Mouse (Mus musculus) neural tube, embryonic 11.5 days (tissue): ENCODE results near the gene Hoxd10. TPM values are rescaled to one million over a fixed set of nuclear protein-coding genes. Genes with fewer than 3 reads are reported as not detected.

ENCODE experiments used
- ATAC-seq: fragments of 200-750 bp; cut with Nextera tagmentation; 2 replicates; pipeline ENCODE4 v1.8.0; 2017; ENCODE audit warnings: moderate number of reproducible peaks, mild to moderate bottlenecking, moderate TSS enrichment, moderate library complexity; ENCODE audit not compliant: insufficient read depth, low FRiP score, low TSS enrichment
- DNase-seq: peaks from one replicate; pipeline ENCODE4 v3.0.0-alpha.2; 2015; ENCODE audit warnings: low spot score
- H3K27ac ChIP-seq: fragments of 300-500 bp; sonication (generic); 2 replicates; pipeline ENCODE4 v1.5.1; 2014; ENCODE audit warnings: low read depth, mild to moderate bottlenecking, low read length
- H3K27me3 ChIP-seq: fragments of 300-500 bp; sonication (generic); 2 replicates; pipeline ENCODE4 v1.6.1; 2014; ENCODE audit warnings: mild to moderate bottlenecking, low read length, mixed read lengths; ENCODE audit not compliant: control insufficient read depth, insufficient read depth
- H3K36me3 ChIP-seq: fragments of 300-500 bp; sonication (generic); 2 replicates; pipeline ENCODE4 v1.6.1; 2014; ENCODE audit warnings: mild to moderate bottlenecking, low read length, moderate library complexity, mixed read lengths; ENCODE audit not compliant: control insufficient read depth, insufficient read depth
- H3K4me1 ChIP-seq: fragments of 300-500 bp; sonication (generic); 2 replicates; pipeline ENCODE4 v1.6.1; 2014; ENCODE audit warnings: low read length, mixed read lengths; ENCODE audit not compliant: control insufficient read depth, insufficient read depth
- H3K4me2 ChIP-seq: fragments of 300-500 bp; sonication (generic); 2 replicates; pipeline ENCODE4 v1.6.1; 2014; ENCODE audit warnings: low read depth, mild to moderate bottlenecking, moderate library complexity
- H3K4me3 ChIP-seq: fragments of 300-500 bp; sonication (generic); 2 replicates; pipeline ENCODE4 v1.5.1; 2014; ENCODE audit warnings: low read depth, low read length
- H3K9ac ChIP-seq: fragments of 300-500 bp; sonication (generic); 2 replicates; pipeline ENCODE4 v1.6.1; 2014; ENCODE audit warnings: mild to moderate bottlenecking, low read length
- H3K9me3 ChIP-seq: fragments of 300-500 bp; sonication (generic); 2 replicates; pipeline ENCODE4 v1.6.1; 2016; ENCODE audit warnings: low read length; ENCODE audit not compliant: control insufficient read depth
- WGBS: fragments of 180-500 bp; shearing (Covaris S2); extraction: QIAGEN DNeasy Blood & Tissue Kit; methylation state at CpG from one replicate; pipeline ENCODE4 v1.1.7; 2014; 5-methylcytosine and 5-hydroxymethylcytosine counted together
- microRNA counts: library from miRNA; unstranded; fragments of <30 nt; microRNA quantifications from one replicate; lab custom pipeline; 2015
- microRNA-seq: library from miRNA; unstranded; fragments of <30 nt; microRNA quantifications from one replicate; pipeline ENCODE4, GENCODE M21; 2016
- polyA plus RNA-seq: library from polyadenylated mRNA; unstranded; fragments of >200 nt; fragmentation: Nextera tagmentation; extraction: Ambion mirVana; gene quantifications from 2 replicates; pipeline ENCODE4 v1.2.1, GENCODE M21; 2014

The Hoxd10 gene
- polyA plus RNA-seq, 1 experiment from 2014 or later, result 29.3 TPM

GRCm38 (mm10) chr2:74739476-74739800 lies 47.7 kb downstream of the Hoxd10 start:
- ATAC-seq, result no peak
- H3K4me2 ChIP-seq, result peak overlapping the region; percentile 91
- H3K4me1 ChIP-seq, result peaks cover 77% of the 10 kb centered on the region
- H3K4me3 ChIP-seq, result peak overlapping the region; percentile 48
- DNase-seq, result no peak
- peak overlapping the region; percentile 95 for H3K9ac ChIP-seq
- 7% methylated on average over 2 of the region's 2 CpGs for WGBS
- H3K36me3 ChIP-seq, result peaks cover 2% of the 10 kb centered on the region
- no peaks in the 10 kb centered on the region for H3K27me3 ChIP-seq
- H3K9me3 ChIP-seq, result no peaks in the 10 kb centered on the region
- peak overlapping the region; percentile 99 for H3K27ac ChIP-seq

GRCm38 (mm10) chr2:74739869-74740268 lies 48.1 kb downstream of the Hoxd10 start:
- Histone ChIP-seq H3K4me2 (peak overlapping the region; percentile 91), H3K4me3 (peak overlapping the region; percentile 48), H3K27me3 (no peaks in the 10 kb centered on the region), H3K36me3 (peaks cover 2% of the 10 kb centered on the region), H3K9me3 (no peaks in the 10 kb centered on the region), H3K27ac (peak overlapping the region; percentile 99), H3K4me1 (peaks cover 78% of the 10 kb centered on the region), H3K9ac (peak overlapping the region; percentile 95)
- peak; percentile 26 for ATAC-seq
- WGBS, result 1% methylated on average over 14 of the region's 14 CpGs
- DNase-seq, result peak; percentile 64

GRCm38 (mm10) chr2:74740311-74741091 lies 48.8 kb downstream of the Hoxd10 start:
- Histone ChIP-seq H3K36me3 (peaks cover 2% of the 10 kb centered on the region), H3K4me1 (peaks cover 79% of the 10 kb centered on the region), H3K4me3 (peak overlapping the region; percentile 48), H3K9me3 (no peaks in the 10 kb centered on the region), H3K27ac (peak overlapping the region; percentile 99), H3K27me3 (no peaks in the 10 kb centered on the region), H3K9ac (peak overlapping the region; percentile 95), H3K4me2 (peak overlapping the region; percentile 91)
- WGBS, result under 1% methylated on average over 43 of the region's 43 CpGs
- ATAC-seq, result peak; percentile 43
- peak; percentile 83 for DNase-seq

- Histone ChIP-seq H3K4me2 (no peak overlapping the region; the same call in 1 of the 2 replicates), H3K4me1 (peaks cover 80% of the 10 kb centered on the region), H3K4me3 (no peak overlapping the region), H3K9me3 (no peaks in the 10 kb centered on the region), H3K36me3 (peaks cover 2% of the 10 kb centered on the region), H3K9ac (peak overlapping the region; percentile 3; the same call in 1 of the 2 replicates), H3K27ac (peak overlapping the region; percentile 99), H3K27me3 (no peaks in the 10 kb centered on the region)
- DNase-seq (peak; percentile 81), ATAC-seq (peak; percentile 10)
- 19% methylated on average over 2 of the region's 3 CpGs for WGBS
Observed at GRCm38 (mm10) chr2:74741252-74741978, 49.7 kb downstream of the Hoxd10 start.

GRCm38 (mm10) chr2:74741979-74742277 lies 50.2 kb downstream of the Hoxd10 start:
- no peaks in the 10 kb centered on the region for H3K9me3 ChIP-seq
- H3K9ac ChIP-seq, result peak overlapping the region; percentile 3; the same call in 1 of the 2 replicates
- H3K36me3 ChIP-seq, result peaks cover 2% of the 10 kb centered on the region
- peak overlapping the region; percentile 99 for H3K27ac ChIP-seq
- H3K4me2 ChIP-seq, result no peak overlapping the region
- H3K4me1 ChIP-seq, result peaks cover 81% of the 10 kb centered on the region
- no peaks in the 10 kb centered on the region for H3K27me3 ChIP-seq
- ATAC-seq, result no peak
- H3K4me3 ChIP-seq, result no peak overlapping the region
- DNase-seq, result no peak

MicroRNA genes within 50 kb of the gene (microRNA counts, 519-probe panel; counts per million panel counts)
- 6,556 counts per million, percentile 98 among the panel's probes with 10 or more counts for microRNA mmu-miR-10b (lab: Ali Mortazavi, UCI)

Small RNAs within 50 kb of the gene (microRNA-seq; reads per million reads assigned to microRNA genes)
- gene Gm44463, result not detected
- 153,999 reads per million, percentile 100 among the genes with 10 or more reads in this experiment for gene Mir10b

Other genes with a start within 250 kb of the Hoxd10 start
- 46.5 and 48.3 TPM in 2 replicates for gene Lnpk, start 112.5 kb upstream of the Hoxd10 start, polyA plus RNA-seq
- 0.54 and 0.69 TPM in 2 replicates for gene Evx2, start 32.4 kb upstream of the Hoxd10 start, polyA plus RNA-seq
- gene Hoxd13, start 23.6 kb upstream of the Hoxd10 start, polyA plus RNA-seq, result 0.41 and 1.0 TPM in 2 replicates
- gene Hoxd12, start 16.9 kb upstream of the Hoxd10 start, polyA plus RNA-seq, result 2.1 TPM in 2 replicates
- 8.1 and 8.5 TPM in 2 replicates for gene Hoxd11, start 12.4 kb upstream of the Hoxd10 start, polyA plus RNA-seq
- gene Hoxd9, start 5.8 kb downstream of the Hoxd10 start, polyA plus RNA-seq, result 14.3 and 17.3 TPM in 2 replicates
- gene Hoxd8, start 12.7 kb downstream of the Hoxd10 start, polyA plus RNA-seq, result 21.3 and 23.1 TPM in 2 replicates
- gene Hoxd3, start 20.0 kb downstream of the Hoxd10 start, polyA plus RNA-seq, result 52.7 and 55.0 TPM in 2 replicates
- gene Hoxd4, start 20.0 kb downstream of the Hoxd10 start, polyA plus RNA-seq, result 9.2 and 11.2 TPM in 2 replicates
- 3.9 and 5.5 TPM in 2 replicates for gene Gm28230, start 34.8 kb downstream of the Hoxd10 start, polyA plus RNA-seq
- 9.0 and 9.8 TPM in 2 replicates for gene Hoxd1, start 71.1 kb downstream of the Hoxd10 start, polyA plus RNA-seq
- gene Mtx2, start 133.9 kb downstream of the Hoxd10 start, polyA plus RNA-seq, result 163 and 168 TPM in 2 replicates